Mouse (Mus musculus): Measurements from ENCODE around the gene A530016L24Rik.
A peak's percentile ranks its signal among the peaks of the same experiment; 100 is the strongest.

Gene A530016L24Rik

DNA sequence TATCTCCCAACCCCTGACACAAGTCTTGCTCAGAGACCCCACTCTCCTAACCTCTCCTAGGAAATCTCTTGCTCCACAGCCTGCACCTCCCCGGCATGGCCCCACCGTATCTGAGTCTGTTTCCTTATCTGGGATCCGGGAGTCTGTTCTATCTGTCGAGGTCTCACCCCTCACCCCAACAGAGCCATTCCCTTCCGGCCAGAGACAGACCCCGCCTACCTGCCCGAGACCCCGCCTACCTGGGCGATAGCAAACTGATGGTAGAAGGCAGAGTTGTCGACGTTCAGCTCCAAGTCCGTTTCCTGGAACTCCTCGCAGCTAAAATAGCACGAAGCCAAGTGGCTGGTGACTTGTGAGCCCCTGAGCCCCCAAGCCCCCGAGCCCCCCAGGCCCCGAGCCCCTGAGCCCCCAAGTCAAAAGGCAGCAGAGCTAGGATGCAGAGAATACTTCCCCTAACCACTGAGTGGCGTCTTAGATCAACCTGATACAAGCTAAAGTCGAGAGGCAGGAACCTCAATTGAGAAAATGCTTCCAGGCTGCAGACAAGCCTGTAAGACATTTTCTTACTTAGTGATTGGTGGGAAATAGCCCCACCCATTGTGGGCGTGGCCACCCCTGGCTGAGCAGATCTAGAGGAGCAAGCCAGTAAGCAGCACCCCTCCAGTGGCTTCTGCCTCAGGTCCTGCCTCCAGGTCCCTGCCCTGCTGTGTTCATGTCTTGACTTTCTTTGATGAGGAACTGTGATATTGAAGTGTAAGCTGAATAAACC is 13.9 kb downstream of the A530016L24Rik start:
- DNase-seq (ENCODE audit: low spot score): no peak

DNA sequence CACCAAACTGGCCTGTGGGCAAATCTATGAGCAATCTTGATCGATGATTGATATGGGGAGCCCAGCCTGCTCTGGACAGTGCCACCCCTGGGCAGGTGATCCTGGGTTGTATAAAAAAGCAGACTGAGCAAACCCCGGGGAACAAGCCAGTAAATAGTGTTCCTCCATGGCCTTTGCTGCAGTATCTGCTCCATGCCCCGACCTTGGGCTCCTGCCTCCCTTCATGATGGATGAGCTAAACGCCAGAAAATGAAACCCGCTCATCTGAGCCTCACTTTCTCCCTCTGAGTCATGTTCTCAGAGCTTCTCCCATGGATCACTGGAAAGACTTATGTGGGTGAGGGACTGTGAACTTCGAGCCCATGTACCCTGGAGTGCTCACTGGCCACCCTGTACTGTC is 17.0 kb downstream of the A530016L24Rik start:
- DNase-seq (ENCODE audit: low spot score): no peak

DNA sequence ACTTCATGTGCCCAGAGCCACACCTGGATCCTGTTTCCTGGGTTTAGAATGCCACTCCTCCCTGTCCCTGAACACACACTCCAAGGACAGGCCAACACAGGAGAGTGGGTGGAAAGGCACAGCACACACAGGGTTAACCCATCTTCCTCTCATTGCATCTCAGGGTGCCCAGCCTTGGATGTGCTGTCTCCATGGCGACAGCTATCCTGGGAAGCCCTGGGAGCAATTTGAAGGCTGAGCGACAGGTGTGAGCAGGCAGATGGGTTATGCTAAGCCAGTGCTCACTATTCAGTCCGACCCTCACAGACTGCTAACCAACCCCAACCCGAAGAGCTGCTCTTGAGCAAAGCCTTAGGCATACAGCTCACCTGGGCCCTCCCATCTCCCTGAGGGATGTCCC is 18.0 kb downstream of the A530016L24Rik start:
- DNase-seq (ENCODE audit: low spot score): no peak

DNA sequence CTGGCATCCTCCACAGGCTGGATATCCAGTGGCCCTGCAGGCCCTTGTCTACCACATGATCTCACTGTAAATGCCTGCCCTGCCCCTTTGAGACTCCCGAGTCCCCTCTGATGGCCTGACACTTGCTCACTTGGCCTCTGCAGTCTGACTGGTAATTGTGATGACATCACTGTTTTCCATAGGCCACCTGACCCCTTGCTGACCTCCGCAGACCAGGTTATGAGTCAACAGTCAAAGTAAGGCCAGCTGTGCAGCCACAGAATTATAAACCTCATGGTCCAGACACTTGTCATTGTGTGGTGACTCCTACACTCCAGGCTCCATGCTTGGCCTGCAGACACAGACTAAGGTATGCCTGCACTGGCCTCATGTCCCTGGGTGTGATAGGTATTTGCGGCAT is 18.7 kb downstream of the A530016L24Rik start:
- DNase-seq (ENCODE audit: low spot score): peak; percentile 38

DNA sequence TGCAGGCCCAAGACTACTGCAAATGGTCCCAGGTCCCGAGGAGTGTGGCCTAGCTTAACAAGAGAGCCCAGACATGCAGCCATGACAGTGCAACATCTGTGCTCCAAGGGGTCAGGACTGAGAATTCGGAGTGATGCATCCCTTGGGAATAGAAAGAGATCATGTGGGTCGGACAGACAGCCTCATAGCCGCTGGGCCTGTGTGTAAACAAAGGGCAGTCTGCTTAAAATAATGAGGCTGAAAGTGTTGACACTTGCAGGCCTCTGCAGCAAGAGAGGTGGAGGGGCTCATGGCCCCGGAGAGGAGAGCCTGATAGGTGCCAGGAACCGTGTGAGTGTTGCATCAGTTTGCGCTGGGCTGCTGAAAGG is 21.1 kb downstream of the A530016L24Rik start:
- DNase-seq (ENCODE audit: low spot score): peak; percentile 70

DNA sequence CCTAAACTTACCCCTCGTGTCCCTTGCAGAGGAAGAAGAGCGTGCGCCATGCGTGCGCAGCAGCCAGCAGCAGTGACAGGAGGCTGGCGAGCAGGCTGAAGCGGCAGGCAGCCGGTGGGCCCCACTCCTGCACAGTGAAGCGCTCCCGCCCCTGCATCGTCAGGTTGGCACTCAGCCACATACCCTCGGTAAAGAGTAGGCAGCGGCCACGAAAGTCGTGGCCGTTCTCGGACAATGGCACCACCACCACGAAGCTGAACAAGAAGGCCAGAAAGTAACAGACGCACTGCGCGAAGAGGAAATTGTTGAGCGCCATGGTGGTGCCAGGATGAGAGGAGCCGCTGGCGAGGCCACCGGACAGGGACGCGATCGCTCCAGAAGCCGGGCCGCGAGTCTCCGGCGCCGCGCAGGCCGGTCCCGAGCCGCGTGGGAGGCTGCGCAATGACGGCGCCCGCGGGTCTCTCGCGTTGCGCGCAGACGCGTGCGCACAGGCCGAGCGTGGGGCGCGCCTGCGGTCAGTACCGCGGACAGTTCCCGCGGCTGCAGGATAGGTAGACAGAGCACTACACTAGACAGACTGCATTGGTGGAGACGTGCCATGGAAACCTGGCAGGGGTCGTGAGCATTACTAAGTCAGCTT is 21.6 kb downstream of the A530016L24Rik start:
- DNase-seq (ENCODE audit: low spot score): peak; percentile 69

DNA sequence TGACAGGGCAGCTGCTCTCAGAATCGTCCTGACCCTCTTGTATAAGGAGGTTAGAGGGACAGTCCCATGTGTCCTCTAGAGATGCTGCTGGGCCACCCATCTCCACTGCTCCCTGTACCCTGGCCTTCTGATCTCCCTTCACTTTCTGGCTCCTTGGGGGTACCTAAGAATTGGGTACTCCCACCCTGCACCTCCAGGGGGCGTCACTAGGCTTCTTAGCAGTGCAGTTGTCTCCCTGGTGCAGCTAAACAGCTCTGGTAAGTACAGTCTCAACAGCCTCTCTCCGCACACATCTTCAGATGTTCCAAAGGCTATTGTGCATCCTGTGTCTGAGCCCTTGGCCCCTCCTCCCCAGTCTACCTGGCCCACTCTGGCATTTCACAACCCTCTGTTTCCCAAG is 25.6 kb downstream of the A530016L24Rik start:
- no peak for DNase-seq (ENCODE audit: low spot score)

DNA sequence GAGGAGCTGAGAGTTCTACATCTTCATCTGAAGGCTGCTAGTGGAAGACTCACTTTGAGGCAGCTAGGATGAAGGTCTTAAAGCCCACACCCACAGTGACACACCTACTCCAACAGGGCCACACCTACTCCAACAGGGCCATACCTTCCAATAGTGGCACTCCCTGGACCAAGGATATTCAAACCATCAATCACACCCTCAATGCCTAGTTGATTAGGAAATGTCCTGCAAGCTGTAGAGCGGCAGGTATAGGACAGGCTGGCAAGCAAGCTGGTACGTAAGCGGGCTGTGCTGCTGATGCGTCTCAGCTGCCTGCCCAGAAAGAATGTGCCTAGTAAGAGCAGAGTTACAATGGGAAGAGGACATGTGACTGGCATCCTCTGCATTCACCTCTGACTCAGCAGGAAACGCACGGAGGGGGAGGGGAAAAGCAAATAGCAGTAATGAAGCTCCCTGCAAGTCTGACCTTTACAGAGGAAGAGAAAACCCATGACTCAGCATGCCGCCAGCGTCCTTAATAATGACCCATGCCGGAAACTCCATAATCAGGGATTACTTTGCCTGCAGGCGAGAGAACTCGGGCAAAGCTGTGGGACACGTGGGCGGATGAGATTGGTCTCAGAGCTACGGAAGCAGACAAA is 27.6 kb downstream of the A530016L24Rik start, which contains the start of gene Tmem179:
Gene Tmem179 (minus strand): TSS at position 51 of the 641 bp plus-strand sequence.
- peak; percentile 63 for DNase-seq (ENCODE audit: low spot score)

DNA sequence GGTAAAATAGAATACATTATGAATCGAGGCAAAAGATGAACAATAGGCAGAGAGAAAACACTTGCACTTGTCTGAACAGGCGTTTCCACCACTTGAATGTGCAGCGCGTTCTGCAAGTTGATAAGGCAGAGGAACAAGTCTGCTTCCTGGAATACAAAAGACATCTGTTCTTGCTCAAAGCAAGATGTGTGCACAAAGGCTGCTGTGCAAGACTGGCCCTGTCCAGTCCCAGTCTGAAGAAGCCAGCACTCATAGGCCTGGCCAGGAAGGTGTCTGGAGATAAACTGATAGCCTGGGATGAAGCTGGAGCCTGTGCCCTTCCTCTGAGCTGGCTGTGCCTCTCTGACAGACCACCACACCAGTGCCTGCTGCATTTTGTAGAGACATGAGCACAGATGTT is 28.9 kb downstream of the A530016L24Rik start:
- DNase-seq (ENCODE audit: low spot score): peak; percentile 84

DNA sequence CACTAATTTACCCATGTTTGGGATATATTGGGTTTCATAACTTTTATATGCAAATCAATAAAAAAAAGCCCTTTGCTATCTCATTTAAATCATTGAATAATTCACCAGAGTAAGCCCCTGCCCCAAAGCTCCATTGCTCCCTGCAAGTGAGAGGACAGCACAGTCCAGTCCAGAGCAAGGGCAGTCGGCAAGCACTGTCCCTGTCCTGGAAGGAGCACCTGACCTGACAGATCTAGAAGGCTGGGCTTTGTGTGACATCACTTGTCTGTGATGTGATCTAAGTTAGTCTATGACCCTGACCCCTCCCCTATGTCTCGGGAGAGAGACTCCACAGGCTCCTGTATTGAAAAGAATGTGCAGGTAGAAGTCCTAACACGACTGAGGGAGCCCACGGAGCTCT is 44.5 kb downstream of the A530016L24Rik start:
- no peak for DNase-seq (ENCODE audit: low spot score)

DNA sequence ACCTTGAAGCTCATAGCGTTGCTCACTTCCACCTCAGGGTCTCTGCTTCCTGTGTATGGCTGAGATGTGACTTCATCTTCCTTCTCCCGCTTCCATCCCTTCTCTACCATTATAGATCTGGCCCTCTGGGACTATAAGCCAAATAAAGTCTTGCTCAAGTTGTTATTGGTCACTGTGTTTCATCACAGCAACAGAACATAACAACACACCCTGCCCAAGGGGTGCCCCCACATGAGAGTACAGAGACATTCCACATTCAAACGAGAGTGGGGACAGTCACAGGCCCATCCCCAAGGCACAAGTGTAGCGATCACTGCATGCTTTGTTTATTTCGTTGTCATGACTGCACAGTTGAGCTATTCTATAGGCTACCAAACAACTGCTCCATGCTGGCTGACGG is 48.0 kb downstream of the A530016L24Rik start:
- DNase-seq (ENCODE audit: low spot score): no peak

DNA sequence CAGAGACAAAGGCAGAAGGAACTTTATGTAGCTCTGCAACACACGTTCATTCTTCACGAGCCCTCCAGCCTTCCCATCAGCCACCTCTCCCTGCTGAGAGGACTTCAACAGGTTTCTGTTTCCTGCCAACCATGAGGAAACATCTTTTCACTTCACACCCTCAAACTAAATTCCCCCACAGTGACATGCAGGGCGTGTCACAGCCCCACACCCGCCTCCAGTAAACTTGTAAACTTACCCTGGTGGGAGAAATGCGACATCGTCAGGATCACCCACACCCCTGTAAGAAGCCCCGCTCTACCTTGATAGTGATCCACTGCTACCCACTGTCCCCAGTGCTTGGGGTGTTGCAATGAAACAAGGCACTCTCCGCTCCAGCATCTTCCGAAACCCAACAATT is 49.1 kb downstream of the A530016L24Rik start:
- no peak for DNase-seq (ENCODE audit: low spot score)

DNA sequence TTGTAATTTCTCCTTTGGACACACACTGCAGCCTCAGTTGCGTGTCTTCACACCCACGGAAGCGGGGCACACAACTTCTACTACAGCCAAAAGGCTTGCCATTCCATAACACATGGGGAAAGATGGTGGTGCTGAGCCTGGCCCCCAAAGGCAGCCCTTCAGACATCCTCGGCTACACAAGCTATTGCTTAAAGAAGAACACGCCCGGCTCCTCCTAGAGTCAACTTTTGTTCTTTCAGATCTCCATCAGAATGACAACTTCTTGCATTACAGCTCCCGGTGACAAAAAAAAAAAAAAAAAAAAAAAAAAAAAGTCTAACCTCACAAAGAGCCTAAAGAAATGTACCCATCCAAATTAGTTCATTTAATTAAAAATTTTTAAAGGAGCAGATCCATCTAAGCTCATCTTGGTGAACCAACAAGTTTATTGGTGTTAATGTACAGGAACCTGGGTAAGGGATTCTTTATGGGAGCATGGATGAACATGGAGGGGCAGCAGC is 50.3 kb downstream of the A530016L24Rik start:
- DNase-seq (ENCODE audit: low spot score): no peak

DNA sequence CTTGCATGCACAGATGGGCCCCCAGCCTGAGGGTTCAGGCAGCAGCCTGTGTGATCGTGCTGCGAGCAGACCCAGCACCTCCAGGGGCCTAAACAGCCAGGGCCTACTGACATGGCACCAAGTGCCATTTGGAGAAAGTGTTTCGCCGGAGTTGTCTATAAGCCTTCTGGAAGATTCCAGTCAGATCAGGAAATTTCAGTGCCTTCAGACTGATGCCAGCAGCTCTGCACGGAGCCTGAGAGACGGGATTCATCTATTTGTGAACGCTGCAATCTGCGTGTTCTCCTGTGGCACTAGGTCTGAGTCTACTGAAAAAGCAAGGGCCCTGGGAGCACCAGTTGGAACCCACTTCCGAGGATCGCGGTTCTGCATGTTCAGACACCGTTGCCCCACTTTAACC is 51.1 kb downstream of the A530016L24Rik start:
- DNase-seq (ENCODE audit: low spot score): no peak

DNA sequence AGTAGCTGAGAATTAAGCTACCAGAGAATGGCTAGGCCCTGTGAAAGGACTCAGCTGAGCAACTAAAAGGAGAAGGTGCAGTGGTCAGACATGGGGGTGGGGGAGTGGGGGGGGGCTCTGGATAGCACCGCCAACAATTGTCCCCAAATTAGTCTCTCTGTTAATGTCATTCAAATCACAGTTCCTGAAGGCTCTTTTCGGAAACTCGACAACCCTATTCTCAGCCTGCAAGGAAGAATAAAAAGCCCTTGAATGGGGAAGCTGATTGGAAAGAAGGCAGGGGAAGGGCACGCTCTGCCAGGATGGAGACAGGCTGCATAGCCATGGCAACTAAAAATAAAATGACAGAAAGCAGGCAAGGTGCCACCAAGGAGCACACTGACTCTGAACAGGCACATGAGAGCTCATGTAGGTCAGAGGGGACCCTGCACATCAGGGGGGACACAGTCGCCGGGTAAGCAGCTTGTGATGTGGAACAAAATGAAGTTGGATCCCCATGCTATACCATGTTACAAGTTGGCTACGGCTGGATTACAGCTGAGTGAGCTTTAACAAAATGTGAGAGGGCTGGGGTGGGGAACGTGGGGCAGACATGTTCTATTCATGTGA is 52.3 kb downstream of the A530016L24Rik start:
- no peak for DNase-seq (ENCODE audit: low spot score)

DNA sequence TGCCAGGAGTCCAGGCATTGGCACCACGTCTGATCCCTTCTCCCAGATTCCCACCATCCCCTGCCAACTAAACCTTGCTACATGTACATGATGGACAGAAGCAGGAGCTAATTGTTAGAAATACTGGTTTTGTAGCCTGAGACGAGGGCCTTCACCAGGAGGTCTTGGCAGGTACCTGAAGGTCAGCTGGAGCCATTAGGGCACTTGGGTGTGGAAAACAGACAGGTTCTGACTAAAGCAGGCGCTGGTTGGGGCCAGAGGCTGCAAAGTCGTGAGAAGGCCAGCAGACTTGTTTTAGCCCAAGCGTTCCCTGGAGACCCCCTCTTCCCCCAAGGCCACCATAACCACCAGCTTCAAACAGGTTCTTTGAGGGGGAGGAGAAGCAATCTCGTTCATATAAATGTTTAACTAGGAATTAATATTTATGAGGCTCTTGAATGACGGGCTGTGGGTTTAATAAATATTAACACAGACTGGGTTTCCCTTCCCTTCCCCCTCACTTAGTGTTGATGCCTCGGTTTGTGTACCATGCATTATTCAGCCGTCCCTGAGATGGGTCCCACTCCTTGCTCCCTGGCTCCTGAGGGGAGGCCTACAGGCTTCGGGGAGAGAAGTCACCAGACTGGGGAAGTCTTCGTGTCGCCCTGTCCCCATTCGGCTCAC is 53.1 kb downstream of the A530016L24Rik start:
- no peak for DNase-seq (ENCODE audit: low spot score)

DNA sequence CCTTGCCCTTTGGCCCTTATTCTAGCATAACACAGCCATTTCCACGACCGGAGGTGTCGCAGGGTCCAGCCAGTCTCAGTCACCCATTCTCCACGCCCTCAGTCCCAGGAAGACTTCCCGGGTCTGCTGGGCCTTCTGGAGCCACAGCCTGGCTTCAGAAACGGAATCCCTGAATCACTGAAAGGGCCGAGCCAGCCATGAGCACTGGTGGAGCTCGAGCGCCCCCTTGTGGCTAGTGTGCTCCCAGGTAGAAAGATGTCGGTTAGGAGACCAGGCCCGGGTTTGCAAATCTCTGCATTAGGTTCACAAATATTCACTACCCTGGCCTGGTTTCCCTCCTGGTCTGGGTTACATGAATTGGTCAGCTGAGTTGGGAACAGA is 53.7 kb downstream of the A530016L24Rik start:
- DNase-seq (ENCODE audit: low spot score): peak; percentile 88

DNA sequence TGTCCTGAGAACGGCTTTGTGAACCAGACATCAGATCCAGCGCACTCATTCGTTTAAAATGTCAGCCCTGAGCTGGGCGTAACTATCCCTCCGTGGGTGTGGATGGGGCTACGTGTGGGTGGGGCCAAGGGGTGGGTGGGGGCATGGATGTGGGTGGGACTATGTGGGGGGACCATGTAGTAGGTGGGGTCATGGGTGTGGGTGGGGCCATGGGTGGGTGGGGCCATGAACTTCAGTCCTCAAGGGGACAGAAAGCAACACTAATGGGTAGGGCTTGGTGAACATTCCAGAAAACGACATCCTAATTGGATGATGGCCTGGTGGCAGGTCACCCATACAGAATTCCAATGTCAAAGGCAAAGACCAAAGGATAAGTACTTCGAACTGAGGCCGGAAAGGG is 54.7 kb downstream of the A530016L24Rik start:
- DNase-seq (ENCODE audit: low spot score): no peak

DNA sequence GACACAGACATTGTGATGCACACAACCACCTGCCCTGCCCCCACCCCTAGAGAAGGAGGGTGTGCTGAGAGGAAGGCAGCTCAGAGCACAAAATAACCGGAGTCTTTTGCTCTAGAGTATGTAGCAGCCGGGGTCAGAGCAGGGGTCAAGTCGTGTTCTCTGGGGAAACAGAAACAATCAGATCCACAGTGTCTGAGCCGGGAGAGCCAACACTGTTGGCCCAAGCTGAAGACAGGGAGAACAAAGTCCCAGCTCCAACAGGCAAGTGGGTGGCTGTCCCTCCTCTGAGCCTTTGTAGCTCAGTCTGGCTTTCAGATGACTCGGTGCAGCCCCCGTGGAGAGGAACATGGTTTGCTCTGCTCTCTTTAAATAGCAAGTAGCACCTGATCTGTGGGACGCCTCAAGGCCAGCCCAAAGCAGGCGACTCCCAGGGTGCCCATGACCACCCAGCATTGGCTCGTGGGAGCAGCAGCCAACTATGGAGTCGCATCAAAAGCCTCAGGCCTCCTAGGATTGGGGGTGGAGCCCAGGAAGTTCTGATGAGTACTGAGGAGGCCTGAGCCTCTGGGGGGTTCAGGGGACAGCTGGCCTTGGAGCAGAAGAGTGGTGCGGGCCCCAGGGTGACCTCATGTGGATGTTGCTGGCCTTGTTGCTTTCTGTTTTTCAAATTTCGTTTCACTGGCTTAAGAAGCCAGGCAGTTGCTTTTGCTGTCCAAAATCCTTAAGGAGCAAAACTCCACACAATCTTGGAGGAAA is 55.9 kb downstream of the A530016L24Rik start:
- DNase-seq (ENCODE audit: low spot score): no peak

DNA sequence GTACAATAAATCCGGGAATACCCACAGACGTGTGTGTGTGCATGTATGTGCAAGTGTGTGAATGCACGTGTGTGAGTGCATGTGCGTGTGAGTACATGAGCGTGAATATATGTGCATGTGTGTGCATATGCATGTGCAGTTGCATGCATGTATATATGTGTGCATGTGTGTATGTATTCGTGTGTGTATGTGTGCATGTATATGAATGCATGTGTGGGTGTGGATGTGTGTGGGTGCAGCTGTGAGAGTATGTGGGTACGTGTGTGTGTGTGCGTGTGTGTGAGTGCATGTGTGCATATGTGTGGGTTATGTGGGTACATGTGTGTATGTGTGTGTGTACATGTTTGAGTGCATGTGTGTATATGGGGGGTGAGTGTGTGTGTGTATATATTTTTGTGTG is 56.9 kb downstream of the A530016L24Rik start:
- no peak for DNase-seq (ENCODE audit: low spot score)

DNA sequence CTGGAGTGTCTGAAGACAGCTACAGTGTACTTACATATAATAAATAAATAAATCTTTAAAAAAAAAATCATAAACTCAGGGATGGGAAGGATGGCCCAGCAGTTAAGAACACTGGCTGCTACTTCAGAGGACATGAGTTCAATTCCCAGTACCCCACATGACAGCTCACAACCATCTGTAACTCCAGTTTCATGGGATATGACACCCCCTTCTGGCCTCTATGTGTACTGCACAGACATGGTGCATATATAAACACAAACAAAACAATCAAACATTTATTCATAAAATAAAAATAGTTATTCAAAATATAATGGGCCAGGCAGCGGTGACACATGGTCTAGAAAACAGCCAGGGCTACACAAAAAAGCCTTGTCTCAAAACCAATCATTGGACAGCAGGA is 60.0 kb downstream of the A530016L24Rik start:
- no peak for DNase-seq (ENCODE audit: low spot score)
